Mouse (Mus musculus) forebrain, embryonic 15.5 days (tissue): ENCODE data around the gene Nupl1. TPM values are rescaled to one million over a fixed set of nuclear protein-coding genes. Genes with fewer than 3 reads are reported as not detected.
A peak's percentile ranks its signal among the peaks of the same experiment; 100 is the strongest.

ENCODE experiments used
- ATAC-seq: fragments of 200-750 bp; cut with Nextera tagmentation; replicated peaks from 2 replicates; pipeline ENCODE4 v1.8.0; 2017; ENCODE audit warnings: mild to moderate bottlenecking, moderate TSS enrichment, moderate library complexity
- H3K27ac ChIP-seq: fragments of 300-500 bp; sonication (generic); replicated peaks from 2 replicates; pipeline ENCODE4 v1.5.1; 2015; ENCODE audit warnings: mild to moderate bottlenecking, inconsistent platforms
- H3K27me3 ChIP-seq: fragments of 300-500 bp; sonication (generic); 2 replicates; pipeline ENCODE4 v1.6.1; 2015; ENCODE audit warnings: inconsistent platforms
- H3K36me3 ChIP-seq: fragments of 300-500 bp; sonication (generic); 2 replicates; pipeline ENCODE4 v1.6.1; 2015; ENCODE audit warnings: mild to moderate bottlenecking, inconsistent platforms
- H3K4me1 ChIP-seq: fragments of 300-500 bp; sonication (generic); 2 replicates; pipeline ENCODE4 v1.6.1; 2015; ENCODE audit warnings: inconsistent platforms
- H3K4me2 ChIP-seq: fragments of 300-500 bp; sonication (generic); replicated peaks from 2 replicates; pipeline ENCODE4 v1.6.1; 2015; ENCODE audit warnings: mild to moderate bottlenecking, inconsistent platforms
- H3K4me3 ChIP-seq: fragments of 300-500 bp; sonication (generic); 2 replicates; pipeline ENCODE4 v1.5.1; 2015; ENCODE audit warnings: mild to moderate bottlenecking, inconsistent platforms
- H3K9ac ChIP-seq: fragments of 300-500 bp; sonication (generic); replicated peaks from 2 replicates; pipeline ENCODE4 v1.6.1; 2015; ENCODE audit warnings: mild to moderate bottlenecking, inconsistent platforms
- H3K9me3 ChIP-seq: fragments of 300-500 bp; sonication (generic); 2 replicates; pipeline ENCODE4 v1.6.1; 2016; ENCODE audit warnings: inconsistent platforms
- WGBS: fragments of 180-500 bp; shearing (Covaris S2); methylation state at CpG from one replicate; pipeline ENCODE4 v1.1.7; 2015; ENCODE audit warnings: mixed read lengths; 5-methylcytosine and 5-hydroxymethylcytosine counted together
- polyA plus RNA-seq: library from polyadenylated mRNA; unstranded; fragments of >200 nt; fragmentation: Nextera tagmentation; extraction: Ambion mirVana; gene quantifications from 2 replicates; pipeline ENCODE4 v1.2.1, GENCODE M21; 2015

Gene Nupl1
- polyA plus RNA-seq, 1 experiment from 2014 or later: 0.11 TPM

- no peak for ATAC-seq
- Histone ChIP-seq H3K4me2 (no peak overlapping the region), H3K27ac (no peak overlapping the region), H3K4me3 (no peak overlapping the region), H3K9ac (no peak overlapping the region), H3K9me3 (no peaks in the 10 kb centered on the region), H3K27me3 (no peaks in the 10 kb centered on the region), H3K4me1 (no peaks in the 10 kb centered on the region), H3K36me3 (peaks cover 14% of the 10 kb centered on the region)
- 95% methylated on average over 3 of the region's 3 CpGs for WGBS
These were observed 36.2 kb downstream of the Nupl1 start for GRCm38 (mm10) chr14:60215000-60215399.

GRCm38 (mm10) chr14:60214040-60214439 is 37.2 kb downstream of the Nupl1 start:
- Histone ChIP-seq H3K9ac (no peak overlapping the region), H3K27ac (no peak overlapping the region), H3K4me3 (no peak overlapping the region), H3K36me3 (peaks cover 9% of the 10 kb centered on the region; the same call in 1 of the 2 replicates), H3K4me1 (no peaks in the 10 kb centered on the region), H3K27me3 (no peaks in the 10 kb centered on the region), H3K9me3 (no peaks in the 10 kb centered on the region), H3K4me2 (no peak overlapping the region)
- no peak for ATAC-seq
- 80% methylated on average over 1 of the region's 1 CpGs for WGBS

GRCm38 (mm10) chr14:60209166-60209565 is 42.1 kb downstream of the Nupl1 start:
- no peak for ATAC-seq
- no peak overlapping the region for H3K4me2 ChIP-seq
- H3K9me3 ChIP-seq: no peaks in the 10 kb centered on the region
- H3K27ac ChIP-seq: no peak overlapping the region
- no peak overlapping the region for H3K9ac ChIP-seq
- H3K27me3 ChIP-seq: no peaks in the 10 kb centered on the region
- 91% methylated on average over 7 of the region's 7 CpGs for WGBS
- H3K4me3 ChIP-seq: no peak overlapping the region
- H3K4me1 ChIP-seq: no peaks in the 10 kb centered on the region
- no peaks in the 10 kb centered on the region for H3K36me3 ChIP-seq

GRCm38 (mm10) chr14:60204993-60205392 is 46.2 kb downstream of the Nupl1 start:
- no peak overlapping the region for H3K4me3 ChIP-seq
- H3K9me3 ChIP-seq: no peaks in the 10 kb centered on the region
- no peaks in the 10 kb centered on the region for H3K4me1 ChIP-seq
- ATAC-seq: no peak
- 96% methylated on average over 6 of the region's 6 CpGs for whole genome bisulfite sequencing
- no peaks in the 10 kb centered on the region for H3K36me3 ChIP-seq
- H3K27ac ChIP-seq: no peak overlapping the region
- H3K9ac ChIP-seq: no peak overlapping the region
- no peak overlapping the region for H3K4me2 ChIP-seq
- H3K27me3 ChIP-seq: no peaks in the 10 kb centered on the region

GRCm38 (mm10) chr14:60196884-60197283 is 54.3 kb downstream of the Nupl1 start, which contains the start of gene Atp8a2:
Gene Atp8a2, minus strand, starts transcription at chr14:60197179.
- no peak for ATAC-seq
- Histone ChIP-seq H3K4me3 (no peak within 1 kb of the TSS), H3K27me3 (no peaks in the 10 kb centered on the region), H3K27ac (peak within 1 kb of the TSS; percentile 3; the same call in 1 of the 2 replicates), H3K4me1 (no peaks in the 10 kb centered on the region), H3K4me2 (no peak within 1 kb of the TSS), H3K9me3 (no peaks in the 10 kb centered on the region), H3K36me3 (no peaks in the 10 kb centered on the region), H3K9ac (no peak within 1 kb of the TSS)
- WGBS: 78% methylated on average over 7 of the region's 7 CpGs

- H3K4me2 ChIP-seq: no peak overlapping the region
- WGBS: 79% methylated on average over 5 of the region's 5 CpGs
- no peaks in the 10 kb centered on the region for H3K27me3 ChIP-seq
- H3K4me1 ChIP-seq: no peaks in the 10 kb centered on the region
- H3K36me3 ChIP-seq: no peaks in the 10 kb centered on the region
- H3K4me3 ChIP-seq: no peak overlapping the region
- H3K9ac ChIP-seq: no peak overlapping the region
- H3K27ac ChIP-seq: no peak overlapping the region; the same call in 1 of the 2 replicates
- ATAC-seq: peak; percentile 63
- no peaks in the 10 kb centered on the region for H3K9me3 ChIP-seq
These were observed 55.2 kb downstream of the Nupl1 start for GRCm38 (mm10) chr14:60195999-60196398.

GRCm38 (mm10) chr14:60194606-60195005 is 56.6 kb downstream of the Nupl1 start:
- ATAC-seq: no peak
- Histone ChIP-seq H3K27ac (no peak overlapping the region), H3K9me3 (no peaks in the 10 kb centered on the region), H3K4me2 (no peak overlapping the region), H3K27me3 (no peaks in the 10 kb centered on the region), H3K9ac (no peak overlapping the region), H3K4me3 (no peak overlapping the region), H3K36me3 (no peaks in the 10 kb centered on the region), H3K4me1 (no peaks in the 10 kb centered on the region)
- 80% methylated on average over 1 of the region's 1 CpGs for WGBS

GRCm38 (mm10) chr14:60189771-60190170 is 61.5 kb downstream of the Nupl1 start:
- H3K4me2 ChIP-seq: no peak overlapping the region
- no peaks in the 10 kb centered on the region for H3K9me3 ChIP-seq
- WGBS: 79% methylated on average over 5 of the region's 5 CpGs
- H3K4me3 ChIP-seq: no peak overlapping the region
- H3K27me3 ChIP-seq: no peaks in the 10 kb centered on the region
- no peaks in the 10 kb centered on the region for H3K36me3 ChIP-seq
- no peak overlapping the region for H3K27ac ChIP-seq
- no peak for ATAC-seq
- no peaks in the 10 kb centered on the region for H3K4me1 ChIP-seq
- no peak overlapping the region for H3K9ac ChIP-seq

- H3K9ac ChIP-seq: no peak overlapping the region
- 80% methylated on average over 5 of the region's 5 CpGs for WGBS
- no peak overlapping the region for H3K4me2 ChIP-seq
- no peak overlapping the region for H3K27ac ChIP-seq
- no peaks in the 10 kb centered on the region for H3K4me1 ChIP-seq
- H3K36me3 ChIP-seq: no peaks in the 10 kb centered on the region
- no peak for ATAC-seq
- no peaks in the 10 kb centered on the region for H3K27me3 ChIP-seq
- no peaks in the 10 kb centered on the region for H3K9me3 ChIP-seq
- H3K4me3 ChIP-seq: no peak overlapping the region
These were observed 62.9 kb downstream of the Nupl1 start for GRCm38 (mm10) chr14:60188201-60188825.

- Histone ChIP-seq H3K9me3 (no peaks in the 10 kb centered on the region), H3K4me1 (peaks cover 15% of the 10 kb centered on the region), H3K4me2 (no peak overlapping the region), H3K9ac (no peak overlapping the region), H3K4me3 (no peak overlapping the region), H3K27ac (no peak overlapping the region), H3K36me3 (no peaks in the 10 kb centered on the region), H3K27me3 (no peaks in the 10 kb centered on the region)
- WGBS: 94% methylated on average over 2 of the region's 2 CpGs
- ATAC-seq: no peak
These were observed 69.9 kb downstream of the Nupl1 start for GRCm38 (mm10) chr14:60181306-60181705.

- H3K9ac ChIP-seq: no peak overlapping the region
- no peak for ATAC-seq
- 52% methylated on average over 2 of the region's 2 CpGs for WGBS
These were observed 72.7 kb downstream of the Nupl1 start for GRCm38 (mm10) chr14:60178571-60178955.

GRCm38 (mm10) chr14:60177614-60178570 is 73.3 kb downstream of the Nupl1 start:
- Histone ChIP-seq H3K36me3 (no peaks in the 10 kb centered on the region), H3K4me3 (peak overlapping the region; percentile 92), H3K27me3 (peaks cover 6% of the 10 kb centered on the region; the same call in 1 of the 2 replicates), H3K27ac (peak overlapping the region; percentile 88), H3K4me1 (peaks cover 17% of the 10 kb centered on the region), H3K9me3 (no peaks in the 10 kb centered on the region), H3K4me2 (peak overlapping the region; percentile 93), H3K9ac (peak overlapping the region; percentile 76)
- ATAC-seq: peak; percentile 78
- WGBS: 19% methylated on average over 37 of the region's 37 CpGs

More at GRCm38 (mm10) chr14:60178571-60178955, 72.7 kb downstream of the Nupl1 start:
- Histone ChIP-seq H3K9me3 (no peaks in the 10 kb centered on the region), H3K4me2 (peak overlapping the region; percentile 93), H3K4me3 (peak overlapping the region; percentile 92), H3K27me3 (peaks cover 6% of the 10 kb centered on the region; the same call in 1 of the 2 replicates), H3K36me3 (no peaks in the 10 kb centered on the region), H3K27ac (no peak overlapping the region), H3K4me1 (peaks cover 15% of the 10 kb centered on the region)
